Mouse (Mus musculus): ENCODE measurements around the gene Nol9.

GRCm38 (mm10) chr4:152019073-152019472 is 20.0 kb upstream of the Nol9 start:
- TF ChIP-seq CTCF (IDR thresholded peaks at IDR 0.05; ENCODE audit: borderline replicate concordance, control insufficient read depth, extremely low read depth, insufficient read depth, low read length, poor library complexity), result no peak
- no peak for TF ChIP-seq POLR2A (IDR thresholded peaks at IDR 0.05; ENCODE audit: control insufficient read depth, extremely low read depth, insufficient read depth, low read length, poor library complexity)
